Mouse (Mus musculus): Measurements from ENCODE around the gene Smdt1.

GRCm38 (mm10) chr15:82361459-82362018, 22.8 kb downstream of the Smdt1 start:
- TF ChIP-seq CTCF (IDR thresholded peaks at IDR 0.05; ENCODE audit: low read depth, low read length) (no peak), POLR2A (IDR thresholded peaks at IDR 0.05; ENCODE audit: borderline replicate concordance, low read depth, low read length) (no peak)

Data from bone marrow macrophage, adult 2 months (primary cell).